Mouse (Mus musculus): ENCODE results near the gene Klk5. TPM values are rescaled to one million over a fixed set of nuclear protein-coding genes. Genes with fewer than 3 reads are reported as not detected.

Klk5 gene
- polyA plus RNA-seq (2015; fragmentation: Nextera tagmentation; extraction: Ambion mirVana), result not detected in 2 replicates

DNA sequence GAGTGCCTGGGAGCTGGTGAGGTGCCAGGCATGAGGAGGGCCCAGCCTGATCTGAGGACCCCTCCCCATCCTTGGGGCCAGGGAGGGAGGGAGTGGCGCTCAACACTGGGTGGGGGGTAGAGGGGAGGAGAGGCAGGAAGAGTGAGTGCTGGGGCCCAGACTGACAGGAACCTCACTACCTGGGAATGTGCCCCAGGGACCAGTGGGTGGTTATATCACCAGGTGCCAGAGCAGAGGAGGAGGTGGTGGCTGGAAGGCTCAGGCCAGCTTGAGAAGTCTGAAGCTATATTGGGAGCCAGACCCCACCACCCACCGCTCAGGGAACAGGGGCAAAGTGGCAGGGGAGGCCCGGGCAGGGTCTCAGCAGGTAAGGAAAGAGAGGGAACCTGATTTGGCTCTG is at the start of gene Klk5:
Klk5 (plus strand) TSS at position 271 of the 400 bp plus-strand sequence.
- H3K4me3 ChIP-seq, result no peak within 1 kb of the TSS
- H3K27ac ChIP-seq, result no peak within 1 kb of the TSS
- no peaks in the 10 kb centered on the region for H3K9me3 ChIP-seq
- WGBS, result 65% methylated on average over 3 of the region's 3 CpGs
- H3K4me1 ChIP-seq (replicated peaks), result no peaks in the 10 kb centered on the region
- H3K36me3 ChIP-seq, result no peaks in the 10 kb centered on the region
- no peaks in the 10 kb centered on the region for H3K27me3 ChIP-seq
- no peak within 1 kb of the TSS for H3K9ac ChIP-seq
- ATAC-seq (ENCODE audit: low FRiP score), result no peak
- no peak within 1 kb of the TSS for H3K4me2 ChIP-seq

DNA sequence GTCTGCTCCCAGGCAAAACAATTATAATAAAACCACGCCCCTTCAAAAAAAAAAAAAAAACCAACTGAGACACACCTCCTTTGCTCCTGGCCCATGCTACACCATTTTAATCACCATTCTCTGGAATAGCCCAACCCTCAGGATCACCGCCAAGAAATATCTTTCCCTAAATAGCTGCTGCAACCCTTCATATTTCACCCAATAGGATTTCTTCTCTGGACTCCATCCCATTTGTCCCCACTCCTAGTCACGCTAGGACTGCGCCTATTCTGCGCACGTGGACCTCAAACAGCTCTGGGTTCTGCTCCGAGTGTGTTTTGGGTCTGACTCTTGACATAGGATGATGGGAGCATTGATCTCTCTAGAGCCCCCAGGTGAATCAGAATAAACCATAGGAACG is 45.4 kb upstream of the Klk5 start:
- H3K9me3 ChIP-seq, result no peaks in the 10 kb centered on the region
- peaks cover 59% of the 10 kb centered on the region for H3K27me3 ChIP-seq
- no peaks in the 10 kb centered on the region for H3K36me3 ChIP-seq
- H3K4me2 ChIP-seq, result peak overlapping the region; percentile 75
- H3K4me3 ChIP-seq, result peak overlapping the region; percentile 49
- H3K27ac ChIP-seq, result no peak overlapping the region
- H3K4me1 ChIP-seq (replicated peaks), result peaks cover 17% of the 10 kb centered on the region
- peak overlapping the region; percentile 68; the same call in 1 of the 2 replicates for H3K9ac ChIP-seq
- ATAC-seq (ENCODE audit: low FRiP score), result no peak
- whole genome bisulfite sequencing, result 7% methylated on average over 8 of the region's 8 CpGs

DNA sequence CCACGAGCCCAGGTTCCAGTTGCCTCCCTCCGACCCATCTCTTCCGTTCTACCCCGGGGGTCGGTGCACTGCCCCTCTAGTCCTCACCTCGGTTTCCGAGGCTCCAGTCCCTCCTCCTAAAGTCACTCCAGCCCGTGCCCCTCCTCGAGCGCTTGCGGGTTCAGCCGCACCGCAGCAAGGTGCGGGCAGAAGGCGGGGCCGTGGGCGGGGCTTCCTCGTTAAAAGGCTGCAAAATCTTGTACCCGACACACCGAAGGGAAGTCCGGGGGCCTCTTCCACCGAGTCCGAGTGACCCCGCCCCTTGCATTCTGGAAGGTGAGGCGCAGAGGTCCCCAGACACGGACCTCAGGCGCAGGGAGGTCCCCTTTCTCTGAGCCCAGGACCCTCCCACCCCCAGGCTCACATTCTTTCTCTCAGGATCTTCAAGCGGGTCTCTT is 44.4 kb upstream of the Klk5 start, which contains the start of gene Klk8:
Klk8 (plus strand) TSS at position 245 of the 437 bp plus-strand sequence.
- H3K27me3 ChIP-seq, result peaks cover 59% of the 10 kb centered on the region
- under 1% methylated on average over 28 of the region's 28 CpGs for WGBS
- peak; percentile 44 for ATAC-seq (ENCODE audit: low FRiP score)
- H3K36me3 ChIP-seq, result no peaks in the 10 kb centered on the region
- no peaks in the 10 kb centered on the region for H3K9me3 ChIP-seq
- H3K9ac ChIP-seq, result peak within 1 kb of the TSS; percentile 68
- H3K4me3 ChIP-seq, result peak within 1 kb of the TSS; percentile 49
- peaks cover 17% of the 10 kb centered on the region for H3K4me1 ChIP-seq (replicated peaks)
- H3K27ac ChIP-seq, result no peak within 1 kb of the TSS
- H3K4me2 ChIP-seq, result peak within 1 kb of the TSS; percentile 75

DNA sequence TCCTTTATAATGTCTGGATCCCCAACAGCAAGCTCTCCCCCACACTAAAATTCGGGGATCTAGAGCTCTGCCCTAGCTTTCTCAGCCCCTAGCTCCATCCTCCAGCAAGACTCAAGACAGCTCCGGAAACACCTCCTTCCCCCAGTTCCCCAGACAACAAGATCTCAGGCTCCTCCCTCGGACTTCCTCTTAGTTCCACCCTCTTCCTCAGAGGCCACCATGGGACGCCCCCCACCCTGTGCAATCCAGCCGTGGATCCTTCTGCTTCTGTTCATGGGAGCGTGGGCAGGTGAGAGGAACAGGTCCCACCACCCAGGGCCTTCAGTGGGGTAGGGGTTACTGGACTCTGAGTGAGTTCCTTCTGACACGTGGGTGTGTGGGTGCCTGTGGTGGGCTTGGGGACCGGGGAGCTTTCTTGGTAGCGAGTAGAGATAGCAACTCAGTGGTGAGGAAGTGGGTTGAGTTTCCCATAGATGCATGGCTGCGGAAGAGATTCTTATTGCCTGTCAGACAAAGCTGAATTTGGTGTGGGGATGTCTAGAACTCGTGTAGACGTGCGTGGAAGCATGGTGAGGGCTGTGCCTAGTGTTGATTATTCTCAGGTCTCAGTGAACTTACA is 43.8 kb upstream of the Klk5 start:
- 44% methylated on average over 13 of the region's 13 CpGs for WGBS
- no peaks in the 10 kb centered on the region for H3K36me3 ChIP-seq
- H3K27ac ChIP-seq, result no peak overlapping the region
- peaks cover 59% of the 10 kb centered on the region for H3K27me3 ChIP-seq
- H3K4me3 ChIP-seq, result peak overlapping the region; percentile 49
- peak overlapping the region; percentile 68; the same call in 1 of the 2 replicates for H3K9ac ChIP-seq
- peaks cover 17% of the 10 kb centered on the region for H3K4me1 ChIP-seq (replicated peaks)
- peak; percentile 19; the same call in 1 of the 2 replicates for ATAC-seq (ENCODE audit: low FRiP score)
- H3K9me3 ChIP-seq, result no peaks in the 10 kb centered on the region
- H3K4me2 ChIP-seq, result peak overlapping the region; percentile 75

- Histone ChIP-seq H3K36me3 (no peaks in the 10 kb centered on the region), H3K9me3 (no peaks in the 10 kb centered on the region), H3K4me3 (no peak overlapping the region), H3K27me3 (peaks cover 46% of the 10 kb centered on the region), H3K4me1 (replicated peaks) (peaks cover 17% of the 10 kb centered on the region), H3K4me2 (no peak overlapping the region), H3K27ac (no peak overlapping the region), H3K9ac (no peak overlapping the region)
- ATAC-seq (ENCODE audit: low FRiP score), result no peak
- 77% methylated on average over 7 of the region's 7 CpGs for WGBS
These were observed 41.9 kb upstream of the Klk5 start for GRCm38 (mm10) chr7:43799876-43800275.

DNA sequence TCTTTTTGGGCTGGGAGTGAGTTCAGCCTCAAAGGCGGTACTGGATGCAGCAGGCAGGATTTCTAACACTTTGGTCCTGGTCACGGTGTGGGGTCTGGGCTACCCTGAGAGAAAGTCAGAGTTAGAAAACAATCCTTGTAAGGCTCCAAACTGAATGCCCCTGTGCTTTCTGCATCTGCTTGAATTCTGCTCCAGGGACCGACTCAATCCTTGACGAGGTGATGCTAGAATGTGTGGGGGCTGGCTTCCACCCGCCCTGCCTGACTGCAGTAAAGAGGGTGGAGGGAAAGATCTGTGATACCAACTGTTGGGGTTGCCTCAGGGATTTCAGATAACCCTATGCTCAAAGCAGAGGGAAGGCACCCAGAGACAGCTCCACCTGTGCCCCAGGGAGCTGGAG is 30.8 kb upstream of the Klk5 start, which contains the start of gene Klk7:
Klk7 (plus strand) TSS at position 301 of the 400 bp plus-strand sequence.
- no peaks in the 10 kb centered on the region for H3K27me3 ChIP-seq
- ATAC-seq (ENCODE audit: low FRiP score), result no peak
- 62% methylated on average over 5 of the region's 5 CpGs for WGBS
- no peaks in the 10 kb centered on the region for H3K4me1 ChIP-seq (replicated peaks)
- no peak within 1 kb of the TSS for H3K9ac ChIP-seq
- no peak within 1 kb of the TSS for H3K4me2 ChIP-seq
- H3K4me3 ChIP-seq, result no peak within 1 kb of the TSS
- H3K36me3 ChIP-seq, result no peaks in the 10 kb centered on the region
- no peak within 1 kb of the TSS for H3K27ac ChIP-seq
- H3K9me3 ChIP-seq, result no peaks in the 10 kb centered on the region

DNA sequence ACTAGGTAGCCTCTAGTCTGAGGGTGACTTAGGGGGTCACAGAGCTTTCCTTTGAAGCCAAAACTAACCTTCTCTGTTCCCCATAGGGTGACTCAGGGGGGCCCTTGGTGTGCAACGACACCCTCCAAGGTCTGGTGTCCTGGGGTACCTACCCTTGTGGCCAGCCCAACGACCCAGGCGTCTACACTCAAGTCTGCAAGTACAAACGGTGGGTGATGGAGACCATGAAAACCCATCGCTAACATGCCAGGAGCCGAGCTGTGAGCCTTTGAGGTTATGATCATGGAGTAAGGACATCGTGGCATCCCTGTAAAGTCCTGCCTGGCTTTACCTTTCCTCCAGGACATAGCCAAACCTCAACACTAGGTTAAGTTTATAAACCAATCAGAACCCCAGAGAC is 26.6 kb upstream of the Klk5 start:
- Histone ChIP-seq H3K4me2 (no peak overlapping the region), H3K27ac (no peak overlapping the region), H3K4me3 (no peak overlapping the region), H3K9ac (no peak overlapping the region), H3K9me3 (no peaks in the 10 kb centered on the region), H3K36me3 (no peaks in the 10 kb centered on the region), H3K27me3 (no peaks in the 10 kb centered on the region), H3K4me1 (replicated peaks) (no peaks in the 10 kb centered on the region)
- WGBS, result 91% methylated on average over 7 of the region's 7 CpGs
- no peak for ATAC-seq (ENCODE audit: low FRiP score)

- no peaks in the 10 kb centered on the region for H3K4me1 ChIP-seq (replicated peaks)
- H3K9ac ChIP-seq, result no peak overlapping the region
- no peak overlapping the region for H3K4me3 ChIP-seq
- no peak for ATAC-seq (ENCODE audit: low FRiP score)
- H3K9me3 ChIP-seq, result no peaks in the 10 kb centered on the region
- H3K27me3 ChIP-seq, result no peaks in the 10 kb centered on the region
- H3K36me3 ChIP-seq, result no peaks in the 10 kb centered on the region
- H3K4me2 ChIP-seq, result no peak overlapping the region
- no peak overlapping the region for H3K27ac ChIP-seq
These were observed 25.0 kb upstream of the Klk5 start for GRCm38 (mm10) chr7:43816746-43817145.

GRCm38 (mm10) chr7:43821581-43821980 is 20.2 kb upstream of the Klk5 start:
- H3K4me1 ChIP-seq (replicated peaks), result no peaks in the 10 kb centered on the region
- H3K9ac ChIP-seq, result no peak overlapping the region
- no peak for ATAC-seq (ENCODE audit: low FRiP score)
- H3K4me2 ChIP-seq, result no peak overlapping the region
- 90% methylated on average over 7 of the region's 7 CpGs for WGBS
- no peaks in the 10 kb centered on the region for H3K27me3 ChIP-seq
- H3K4me3 ChIP-seq, result no peak overlapping the region
- H3K9me3 ChIP-seq, result no peaks in the 10 kb centered on the region
- H3K36me3 ChIP-seq, result no peaks in the 10 kb centered on the region
- no peak overlapping the region for H3K27ac ChIP-seq

GRCm38 (mm10) chr7:43824199-43824598 is 17.6 kb upstream of the Klk5 start, which contains the start of gene Klk6:
TSS of gene Klk6 (plus strand) at chr7:43824499.
- no peak for ATAC-seq (ENCODE audit: low FRiP score)
- Histone ChIP-seq H3K36me3 (no peaks in the 10 kb centered on the region), H3K9me3 (no peaks in the 10 kb centered on the region), H3K4me3 (no peak within 1 kb of the TSS), H3K27me3 (no peaks in the 10 kb centered on the region), H3K4me2 (no peak within 1 kb of the TSS), H3K27ac (no peak within 1 kb of the TSS), H3K4me1 (replicated peaks) (no peaks in the 10 kb centered on the region), H3K9ac (no peak within 1 kb of the TSS)
- 71% methylated on average over 10 of the region's 10 CpGs for WGBS

DNA sequence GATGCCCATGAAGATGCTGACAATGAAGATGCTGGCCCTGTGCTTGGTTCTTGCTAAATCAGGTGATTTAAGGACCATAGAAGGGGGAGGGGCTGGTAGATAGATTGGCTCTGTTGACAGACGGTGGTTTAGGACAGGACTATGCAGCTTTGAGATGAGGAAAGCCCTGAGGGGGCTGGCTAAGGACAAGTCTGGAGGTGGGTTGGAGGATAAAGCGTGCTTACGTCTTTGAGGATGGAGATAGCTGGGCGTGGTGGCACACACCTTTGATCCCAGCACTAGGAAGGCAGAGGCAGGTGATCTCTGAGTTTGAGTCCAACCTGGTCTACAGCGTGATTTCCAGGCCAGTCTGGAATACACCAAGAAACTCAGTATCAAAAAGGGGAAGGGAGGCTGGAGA is 15.7 kb upstream of the Klk5 start:
- no peak overlapping the region for H3K27ac ChIP-seq
- no peaks in the 10 kb centered on the region for H3K9me3 ChIP-seq
- no peak overlapping the region for H3K9ac ChIP-seq
- H3K4me1 ChIP-seq (replicated peaks), result no peaks in the 10 kb centered on the region
- H3K4me2 ChIP-seq, result no peak overlapping the region
- H3K36me3 ChIP-seq, result no peaks in the 10 kb centered on the region
- WGBS, result 89% methylated on average over 5 of the region's 5 CpGs
- H3K4me3 ChIP-seq, result no peak overlapping the region
- no peak for ATAC-seq (ENCODE audit: low FRiP score)
- H3K27me3 ChIP-seq, result no peaks in the 10 kb centered on the region

DNA sequence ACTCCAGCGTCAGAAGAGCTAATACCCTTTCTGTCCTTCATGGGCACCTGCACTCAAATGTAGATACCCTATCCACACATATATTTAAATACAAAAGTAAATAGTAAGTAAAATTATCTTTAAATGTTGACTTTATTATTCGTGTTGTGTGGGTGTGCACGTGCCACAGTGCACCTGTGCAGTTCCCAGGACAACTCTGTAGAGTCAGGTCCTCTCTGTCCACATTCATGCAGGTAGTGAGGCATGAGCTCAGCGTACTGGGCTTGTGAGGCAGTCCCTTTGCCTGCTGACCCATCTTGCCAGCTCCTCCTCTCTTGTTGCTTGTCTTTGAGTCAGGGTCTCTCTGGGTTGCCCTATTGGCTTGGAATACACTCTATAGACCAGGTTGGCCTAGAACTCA is 14.1 kb upstream of the Klk5 start:
- H3K9me3 ChIP-seq, result no peaks in the 10 kb centered on the region
- no peak for ATAC-seq (ENCODE audit: low FRiP score)
- no peaks in the 10 kb centered on the region for H3K4me1 ChIP-seq (replicated peaks)
- H3K27me3 ChIP-seq, result no peaks in the 10 kb centered on the region
- H3K4me2 ChIP-seq, result no peak overlapping the region
- no peak overlapping the region for H3K4me3 ChIP-seq
- 85% methylated on average over 4 of the region's 4 CpGs for WGBS
- no peaks in the 10 kb centered on the region for H3K36me3 ChIP-seq
- H3K27ac ChIP-seq, result no peak overlapping the region
- no peak overlapping the region for H3K9ac ChIP-seq

- H3K9ac ChIP-seq, result no peak overlapping the region
- no peak overlapping the region for H3K27ac ChIP-seq
- no peaks in the 10 kb centered on the region for H3K9me3 ChIP-seq
- no peaks in the 10 kb centered on the region for H3K27me3 ChIP-seq
- H3K4me2 ChIP-seq, result no peak overlapping the region
- ATAC-seq (ENCODE audit: low FRiP score), result no peak
- WGBS, result 90% methylated on average over 8 of the region's 8 CpGs
- H3K4me3 ChIP-seq, result no peak overlapping the region
- no peaks in the 10 kb centered on the region for H3K36me3 ChIP-seq
- no peaks in the 10 kb centered on the region for H3K4me1 ChIP-seq (replicated peaks)
These were observed 12.8 kb upstream of the Klk5 start for GRCm38 (mm10) chr7:43829006-43829405.
